Mouse (Mus musculus) spleen, adult 2 months (tissue): ENCODE results near the gene Slc2a13.

ENCODE experiments used
- CTCF ChIP-seq: fragments of 200-500 bp; IDR thresholded peaks from 2 replicates; pipeline ENCODE4 v1.5.1; 2011; ENCODE audit warnings: mild to moderate bottlenecking, inconsistent platforms; ENCODE audit not compliant: insufficient read depth, insufficient read length, insufficient replicate concordance; ENCODE audit errors: extremely low read depth
- POLR2A ChIP-seq: fragments of 200-500 bp; IDR thresholded peaks from 2 replicates; pipeline ENCODE4 v1.6.1; 2011; ENCODE audit warnings: low read depth, low read length, inconsistent platforms

DNA sequence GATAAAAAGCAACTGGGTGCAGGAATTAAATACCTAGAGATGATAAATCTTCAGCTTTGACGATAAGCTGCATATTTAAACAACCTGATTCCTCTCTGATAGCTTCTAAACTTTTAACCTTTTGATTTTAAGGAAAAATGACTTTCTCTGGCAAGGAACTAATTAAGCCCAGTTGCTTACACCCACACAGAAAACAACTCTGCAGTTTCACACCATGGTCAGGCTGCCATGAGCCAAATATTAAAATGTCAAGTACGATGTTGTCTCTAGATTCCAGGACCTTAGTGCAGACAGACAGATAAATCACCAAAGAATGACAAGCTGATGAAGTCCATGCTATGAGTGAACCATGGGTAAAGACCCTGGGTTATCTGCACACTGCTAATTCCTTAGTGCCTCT lies 115.9 kb downstream of the Slc2a13 start:
- TF ChIP-seq CTCF (no peak), POLR2A (no peak)
